Mouse (Mus musculus) left cerebral cortex, postnatal 14 days (tissue): ENCODE measurements around the gene Tm7sf2. TPM values are rescaled to one million over a fixed set of nuclear protein-coding genes. Genes with fewer than 3 reads are reported as not detected.

Experiments used
- DNase-seq, 2 experiments: peaks; one replicate each; pipeline ENCODE4 v3.0.0; 2021 to 2022; ENCODE audit warnings: low spot score in 2 of 2, mixed read lengths in 1 of 2
- intact Hi-C: fragments of 180-260 bp; cut with DNase I; formaldehyde crosslinking; loops from one replicate; pipeline ENCODE4 v1.15.1; 2025
- total RNA-seq, 2 experiments: library from RNA; stranded (reverse); gene quantifications; 2 replicates each; pipeline ENCODE4 v1.2.3; 2021

The Tm7sf2 gene
- total RNA-seq, 2 experiments from 2014 or later = 41.3 to 46.1 TPM

DNA sequence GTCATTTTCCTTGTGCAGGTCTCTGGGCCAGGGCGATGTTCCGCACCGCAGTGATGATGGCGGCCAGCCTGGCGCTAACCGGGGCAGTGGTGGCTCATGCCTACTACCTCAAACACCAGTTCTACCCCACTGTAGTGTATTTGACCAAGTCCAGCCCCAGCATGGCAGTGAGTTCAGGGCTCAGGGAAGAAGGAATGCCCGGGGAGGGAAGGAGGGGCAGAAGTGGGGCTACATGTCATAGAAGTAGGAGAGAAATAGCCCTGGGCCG is 20.3 kb downstream of the Tm7sf2 start:
- no peak for DNase-seq
- intact Hi-C loops = loop anchor here (1.0 kb wide), 1 partner anchor 9 kb away; the partner anchor contains the start of genes Fau and Mrpl49

DNA sequence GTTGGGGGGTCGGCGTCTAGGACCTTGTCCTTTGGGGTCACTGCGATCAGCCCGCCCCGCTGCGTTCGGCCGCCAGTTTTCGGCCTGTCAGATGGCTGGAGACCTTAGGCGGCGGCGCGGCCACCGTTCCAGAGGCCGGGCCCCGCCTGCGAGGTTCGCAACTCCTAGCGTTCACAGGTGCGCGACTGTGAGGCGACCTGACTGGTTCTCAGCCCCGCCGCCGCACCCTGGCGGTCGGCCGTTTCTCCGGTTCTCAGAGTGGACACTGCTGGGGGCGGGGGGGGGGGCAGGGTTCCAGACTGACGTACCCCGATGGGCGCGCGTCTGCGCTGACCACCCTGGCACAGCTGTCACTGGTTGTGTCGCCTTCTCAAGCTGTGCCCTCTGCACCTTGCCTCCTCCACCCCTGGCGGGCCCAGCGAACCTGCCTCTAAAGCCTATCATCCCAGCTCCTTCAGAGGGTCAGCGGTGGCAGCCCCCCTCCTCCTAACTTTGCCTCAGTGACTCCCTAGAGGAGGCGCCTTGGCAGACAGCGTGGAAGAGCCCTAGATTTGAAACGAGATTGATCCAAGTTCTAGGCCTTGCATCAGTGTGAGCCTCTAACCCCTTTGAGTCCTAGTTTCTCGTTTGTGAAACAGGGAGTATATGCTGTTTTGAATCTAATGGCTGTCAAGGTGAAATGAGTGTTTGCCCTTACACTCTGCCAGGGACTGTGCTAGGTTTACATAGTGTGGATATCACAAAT is 20.8 kb downstream of the Tm7sf2 start:
- intact Hi-C loops = loop anchor here (1.0 kb wide), 1 partner anchor 10 kb away; the partner anchor contains the start of genes Fau and Mrpl49
- peak in 1 of 2 experiments; percentile 17 for DNase-seq

DNA sequence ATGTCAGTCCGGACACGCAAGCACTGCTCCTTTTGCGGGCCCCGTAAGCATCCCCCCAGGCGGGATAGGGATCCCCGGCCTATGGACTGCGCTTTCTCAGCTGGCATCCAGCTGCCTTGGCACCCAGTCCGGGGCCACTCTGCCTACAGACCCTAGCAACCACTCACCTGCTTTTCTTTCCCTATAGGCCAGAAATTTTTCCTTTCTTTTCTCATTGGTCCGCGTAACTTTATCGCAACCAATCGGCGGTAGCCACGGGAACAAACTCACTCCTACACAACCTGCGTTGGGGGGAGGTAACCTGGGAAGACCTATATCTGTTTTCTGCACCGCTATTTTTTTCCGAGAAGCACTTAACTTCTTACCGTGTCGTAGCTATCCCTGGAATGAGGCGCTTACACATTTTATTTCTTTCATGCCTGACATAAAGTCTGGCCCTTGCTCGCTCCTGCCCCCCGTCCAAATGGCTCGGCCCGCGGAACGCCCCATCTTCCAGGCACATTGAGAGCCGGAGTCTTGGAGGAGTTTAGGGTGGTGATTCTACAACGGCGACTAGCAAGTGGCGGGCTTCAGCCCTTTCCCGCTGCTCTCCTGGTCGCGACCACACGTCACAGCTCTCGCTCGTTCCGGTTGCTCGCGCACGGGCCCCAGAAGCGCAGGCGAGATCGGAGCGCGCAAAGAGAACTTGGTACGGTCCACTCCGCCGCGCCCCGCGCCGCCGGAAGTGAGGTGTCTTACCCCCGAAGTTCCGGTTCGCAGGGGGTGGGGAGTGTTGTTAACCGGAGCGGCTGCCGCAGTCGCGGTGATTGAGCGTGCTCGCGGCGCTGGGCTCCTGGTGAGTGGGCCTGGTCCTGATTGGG is 21.6 kb downstream of the Tm7sf2 start, which contains the start of gene Syvn1:
Syvn1 (plus strand) TSS at position 283 of the 860 bp plus-strand sequence.
- intact Hi-C loops = loop anchor here (1.0 kb wide), 1 partner anchor 11 kb away; the partner anchor contains the start of genes Fau and Mrpl49

DNA sequence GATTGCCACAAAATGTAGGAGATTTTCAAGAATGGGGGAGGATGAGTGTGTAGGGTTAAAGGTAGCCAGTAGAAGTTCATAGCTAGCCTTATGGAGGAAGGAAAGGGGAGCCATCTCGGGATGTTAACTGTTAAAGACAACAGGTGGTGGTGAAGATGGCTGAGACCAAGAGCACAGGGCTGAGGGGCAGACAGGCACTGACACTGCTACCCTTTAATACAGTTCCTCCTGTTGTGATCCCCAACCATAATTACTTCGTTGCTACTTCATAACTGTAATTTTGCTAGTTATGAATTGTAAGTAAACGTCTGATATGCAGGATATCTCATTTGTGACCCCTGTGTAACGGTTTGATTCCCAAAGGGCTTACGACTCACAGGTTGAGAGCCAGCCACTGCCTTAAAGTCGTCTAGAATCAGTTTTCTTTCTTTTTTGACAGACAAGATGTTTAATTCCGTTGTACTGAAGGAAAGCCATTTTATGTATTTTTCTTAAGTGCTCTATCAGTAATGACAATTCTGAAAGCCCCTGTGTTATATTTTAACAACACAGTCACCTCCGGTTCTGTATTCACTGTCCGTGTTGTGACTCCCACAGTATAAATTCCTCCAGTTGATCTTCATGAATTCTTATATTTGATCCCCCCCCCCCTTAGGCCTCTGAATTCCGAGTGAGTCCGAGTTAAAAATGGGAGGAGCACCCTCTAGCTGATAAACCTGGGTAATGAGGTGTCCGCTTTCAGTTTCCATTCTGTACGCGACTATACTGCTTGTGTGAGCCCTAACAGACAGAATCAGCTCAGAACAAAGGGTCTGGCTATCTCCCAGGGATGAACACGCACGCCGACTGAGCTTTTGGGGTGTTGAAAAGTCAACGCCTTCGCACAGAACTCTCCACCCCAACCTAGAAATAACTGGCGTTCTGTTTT is 22.5 kb downstream of the Tm7sf2 start:
- no peak for DNase-seq
- intact Hi-C loops = loop anchor here (2.0 kb wide), 1 partner anchor 81 kb away; the partner anchor contains the start of gene Pola2

More for the DNA sequence above, 21.6 kb downstream of the Tm7sf2 start, which contains the start of gene Syvn1:
- peak; percentile 91 to 96 for DNase-seq

DNA sequence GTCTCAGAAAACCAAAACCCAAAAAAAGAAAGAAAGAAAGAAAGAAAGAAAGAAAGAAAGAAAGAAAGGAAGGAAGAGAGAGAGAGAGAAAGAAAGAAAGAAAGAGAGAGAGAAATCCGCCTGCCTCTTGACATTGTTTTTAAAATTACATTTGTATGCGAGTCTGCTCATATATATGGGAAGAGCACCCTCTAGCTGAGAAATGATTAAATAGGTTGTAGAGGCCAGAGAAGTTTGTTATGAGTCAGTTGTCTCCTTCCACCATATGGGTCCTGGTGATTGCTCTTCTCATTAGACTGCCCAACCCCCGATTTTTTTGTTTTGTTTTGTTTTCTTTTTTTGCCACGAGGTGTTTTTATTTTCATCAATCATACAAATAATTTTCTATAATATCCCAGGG is 24.1 kb downstream of the Tm7sf2 start:
- intact Hi-C loops = loop anchor here (2.0 kb wide), 1 partner anchor 79 kb away; the partner anchor contains the start of gene Pola2
- peak in 1 of 2 experiments; percentile 19 for DNase-seq

DNA sequence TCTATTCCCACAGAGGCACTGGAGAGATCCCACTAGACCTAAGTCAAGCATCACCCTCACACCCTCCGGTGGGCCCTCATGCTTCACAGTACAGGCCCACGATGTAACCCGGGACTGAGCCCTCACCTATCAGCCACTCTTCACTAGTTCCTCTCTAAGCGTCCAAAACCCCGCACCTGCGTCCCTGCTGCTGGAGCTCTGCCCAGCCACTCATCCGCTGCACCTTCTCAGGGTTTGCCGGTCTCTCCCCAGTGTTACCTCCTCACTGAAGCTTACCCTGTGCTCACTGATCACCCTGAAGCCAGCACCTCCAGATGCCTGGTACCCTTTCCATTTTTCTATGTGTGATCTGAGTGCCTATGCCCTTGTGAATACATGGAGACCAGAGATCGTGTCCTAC is 25.9 kb downstream of the Tm7sf2 start:
- DNase-seq = no peak
- intact Hi-C loops = no loop called here

DNA sequence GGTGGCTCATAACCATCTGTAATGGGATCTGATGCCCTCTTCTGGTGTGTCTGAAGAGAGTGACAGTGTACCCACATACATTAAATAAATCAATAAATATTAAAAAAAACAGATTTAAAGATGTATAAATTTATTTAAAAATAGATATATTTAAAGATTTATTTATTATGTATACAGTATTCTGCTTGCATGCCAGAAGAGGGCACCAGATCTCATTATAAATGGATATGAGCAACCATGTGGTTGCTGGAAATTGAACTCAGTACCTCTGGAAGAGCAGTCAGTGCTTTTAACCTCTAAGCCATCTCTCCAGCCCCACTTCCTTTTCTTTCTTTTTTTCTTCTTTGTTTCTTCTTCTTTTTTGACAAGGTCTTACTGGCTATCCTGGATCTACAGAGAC is 28.2 kb downstream of the Tm7sf2 start:
- intact Hi-C loops = no loop called here

DNA sequence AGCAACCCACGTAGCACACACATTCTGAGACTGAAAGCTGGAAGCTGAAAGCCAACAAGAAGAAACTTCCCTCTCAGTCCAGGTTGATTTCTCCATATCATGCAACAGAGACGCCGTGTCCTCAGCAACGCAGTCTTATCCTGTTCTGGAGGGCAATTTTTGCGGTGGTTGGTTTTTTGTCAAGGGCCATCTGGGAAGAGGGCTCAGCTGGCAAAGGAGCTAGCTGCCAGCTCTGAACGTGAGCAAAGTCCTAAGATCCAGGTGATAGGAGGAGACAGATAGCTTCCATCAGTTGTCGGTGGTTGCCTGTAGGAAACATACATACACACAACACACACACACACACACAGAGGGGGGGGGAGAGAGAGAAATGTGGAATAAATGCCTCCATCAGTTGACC is 29.8 kb downstream of the Tm7sf2 start:
- intact Hi-C loops = no loop called here
- no peak for DNase-seq

More for the DNA sequence above, 28.2 kb downstream of the Tm7sf2 start:
- DNase-seq = no peak

DNA sequence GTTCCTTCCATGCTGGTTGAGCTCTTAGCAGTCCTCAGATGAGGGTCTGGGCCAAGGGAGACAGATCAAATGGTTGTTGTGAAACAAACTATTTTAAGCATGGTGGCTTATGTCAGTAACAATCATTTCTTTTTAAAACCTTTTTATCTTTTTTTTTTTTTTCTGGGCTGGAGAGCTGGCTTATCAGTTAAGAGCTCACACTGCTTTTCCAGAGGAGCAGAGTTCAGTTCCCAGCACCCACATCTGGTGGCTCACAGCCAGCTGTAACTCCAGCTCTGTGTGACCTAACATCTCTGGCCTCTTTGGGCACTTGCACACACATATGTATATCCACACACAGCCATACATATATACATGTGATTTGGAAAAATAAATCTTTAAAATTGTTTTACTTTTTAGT is 30.5 kb downstream of the Tm7sf2 start:
- no peak for DNase-seq
- intact Hi-C loops = no loop called here

DNA sequence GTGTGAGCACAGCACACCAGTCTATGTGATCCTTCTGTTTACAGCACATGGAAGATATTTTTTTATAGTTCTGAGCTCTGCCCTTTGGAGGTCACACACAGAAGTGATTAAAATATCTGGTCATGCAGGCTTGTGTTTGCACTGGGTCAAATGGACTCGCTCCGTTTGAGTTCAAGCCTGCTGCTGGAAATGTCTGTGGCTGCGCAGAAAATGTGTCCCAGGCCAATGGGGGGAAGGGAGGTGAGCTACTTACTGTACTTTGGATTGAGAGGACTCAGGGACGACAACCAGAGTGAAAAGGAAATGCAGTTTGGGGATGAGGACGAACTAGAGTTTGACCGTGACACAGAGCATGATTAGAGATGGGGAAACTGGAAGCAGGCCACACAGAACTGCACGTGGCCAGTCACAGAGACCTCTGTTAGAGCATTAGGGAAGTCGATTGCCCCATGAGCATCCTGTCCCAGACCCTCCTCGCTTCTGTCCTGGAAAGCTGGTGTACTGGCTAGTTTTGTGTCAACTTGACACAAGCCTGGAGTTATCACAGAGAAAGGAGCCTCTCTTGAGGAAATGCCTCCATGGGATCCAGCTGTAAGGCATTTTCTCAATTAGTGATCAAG is 32.1 kb downstream of the Tm7sf2 start:
- intact Hi-C loops = no loop called here
- DNase-seq = no peak

DNA sequence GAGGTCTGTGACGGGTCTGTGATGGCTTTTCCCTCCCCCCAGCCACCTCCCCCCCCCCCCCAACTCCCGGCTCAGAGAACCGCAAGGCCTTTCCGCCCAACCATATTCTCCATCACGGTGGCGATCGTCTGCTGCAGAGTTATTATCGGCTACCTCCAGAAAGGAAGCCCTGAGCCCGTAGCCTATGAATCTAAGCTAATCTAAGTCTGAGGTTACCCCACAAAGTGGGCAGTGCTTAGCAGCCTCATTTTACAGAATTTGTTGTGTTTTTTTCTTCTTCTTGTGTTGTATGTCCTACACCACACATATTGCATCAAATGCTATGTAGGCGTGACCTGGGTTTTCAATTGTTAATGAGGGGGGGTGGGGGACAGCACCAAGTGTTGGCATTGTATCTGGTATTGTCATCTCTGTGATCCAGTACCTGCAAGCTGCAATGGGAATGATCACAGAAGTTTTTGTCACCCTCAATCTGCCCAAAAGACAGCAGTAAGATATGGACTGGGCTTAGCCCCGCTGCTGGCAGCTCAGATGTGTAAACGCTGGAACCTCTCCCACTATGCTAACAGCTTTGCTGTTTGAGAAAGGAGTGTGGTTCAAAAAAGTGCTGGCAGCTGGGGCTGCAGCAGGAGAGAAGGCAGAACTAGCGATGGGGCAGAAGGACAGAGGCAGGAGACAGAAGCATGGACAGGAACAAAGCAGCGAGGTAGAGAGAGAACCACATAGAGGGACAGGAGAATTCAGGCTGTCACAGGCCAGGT is 37.5 kb downstream of the Tm7sf2 start:
- intact Hi-C loops = no loop called here
- no peak for DNase-seq

DNA sequence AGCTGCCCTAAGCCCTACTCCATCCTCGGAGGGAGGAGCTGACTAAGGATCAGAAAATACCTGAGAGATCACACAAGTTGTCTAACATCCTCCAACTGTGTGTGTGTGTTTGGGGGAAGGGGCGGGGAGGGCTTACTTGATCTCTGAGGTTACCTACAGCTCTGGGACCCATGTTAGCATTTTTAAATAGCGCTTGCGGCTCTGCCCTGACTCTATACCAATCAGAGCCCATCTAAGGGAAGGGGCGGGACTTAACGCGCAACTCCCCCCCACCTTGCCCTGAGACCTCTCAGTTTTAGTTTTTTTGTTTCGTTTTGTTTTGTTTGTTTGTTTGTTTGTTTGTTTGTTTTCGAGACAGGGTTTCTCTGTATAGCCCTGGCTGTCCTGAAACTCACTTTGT is 38.7 kb downstream of the Tm7sf2 start:
- intact Hi-C loops = no loop called here
- DNase-seq = no peak

DNA sequence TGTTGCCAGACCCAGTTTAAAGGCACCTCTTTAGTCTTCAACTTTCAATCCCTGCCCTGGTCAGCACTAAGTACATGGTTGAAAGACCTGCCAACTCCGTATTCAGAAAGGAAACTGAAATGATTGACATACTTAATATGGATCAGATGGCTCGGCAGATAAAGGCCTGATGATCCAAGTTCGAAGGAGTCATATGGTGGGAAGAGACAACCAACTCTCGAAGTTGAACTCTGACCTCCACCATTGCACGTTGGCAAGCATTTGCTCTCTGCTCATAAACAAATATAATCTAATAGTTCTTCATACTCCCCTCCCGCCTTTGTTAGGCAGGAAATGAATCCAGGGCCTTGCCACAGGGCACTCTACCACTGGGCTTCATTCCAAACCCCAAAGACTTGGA is 39.2 kb downstream of the Tm7sf2 start:
- intact Hi-C loops = no loop called here
- DNase-seq = no peak

DNA sequence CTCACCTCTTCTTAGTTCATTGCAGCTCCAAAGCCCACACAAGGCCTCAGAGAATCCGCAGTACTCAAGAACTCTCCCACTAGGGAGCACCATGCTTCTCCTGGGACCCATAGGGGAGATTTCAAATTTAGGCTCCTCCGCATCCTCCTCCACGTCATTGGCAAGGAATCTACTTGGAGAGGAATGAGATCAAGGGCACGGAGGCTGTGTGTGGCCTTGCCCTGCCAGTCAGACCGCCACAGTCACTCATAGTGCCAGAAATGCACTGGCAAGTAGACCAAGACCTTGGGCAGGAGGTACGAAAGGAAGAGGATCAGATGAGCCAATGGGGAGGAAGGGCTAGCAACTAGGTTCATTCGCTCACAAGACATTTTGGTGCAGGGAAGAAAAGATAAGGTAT is 44.2 kb downstream of the Tm7sf2 start:
- DNase-seq = no peak
- intact Hi-C loops = no loop called here

DNA sequence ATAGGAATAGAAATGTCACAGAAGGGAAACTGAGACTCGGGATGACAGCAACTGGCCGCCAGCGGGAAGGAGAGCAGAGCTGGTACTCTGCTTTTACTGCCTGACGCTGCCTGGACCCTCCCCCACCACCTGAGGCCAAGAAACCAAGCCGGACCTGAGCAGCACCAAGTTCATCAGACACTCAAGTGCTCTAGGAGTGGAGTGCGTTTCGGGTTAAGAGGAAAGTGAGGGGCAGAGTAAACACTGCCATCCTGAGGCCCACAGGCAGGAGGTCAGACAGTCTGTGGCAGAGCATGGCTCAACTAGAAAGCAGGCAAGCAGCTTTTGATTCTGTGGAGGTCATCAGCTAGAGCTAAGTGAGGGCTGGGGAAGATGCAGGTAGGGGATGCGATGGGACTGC is 45.1 kb downstream of the Tm7sf2 start:
- intact Hi-C loops = no loop called here
- DNase-seq = no peak

DNA sequence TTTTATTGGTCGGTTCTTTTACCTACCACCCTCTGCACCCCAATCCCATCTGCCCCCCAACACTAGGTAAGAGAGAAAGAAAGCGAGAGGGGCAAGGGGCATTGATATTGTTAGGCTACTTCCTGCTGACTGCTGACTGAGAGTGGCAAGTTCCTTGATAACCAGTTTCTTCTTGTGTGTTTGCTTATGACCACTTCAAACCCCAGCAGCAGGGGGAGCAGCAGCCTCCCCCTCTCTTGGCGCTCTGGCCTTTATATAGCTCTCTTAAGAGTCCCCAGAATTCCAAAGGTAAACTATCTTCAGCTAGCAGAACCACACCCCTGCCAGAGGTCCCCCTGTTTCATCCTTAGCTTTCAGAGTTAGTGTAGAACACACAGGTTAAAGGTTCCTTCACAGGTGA is 47.9 kb downstream of the Tm7sf2 start:
- intact Hi-C loops = no loop called here
- no peak for DNase-seq

DNA sequence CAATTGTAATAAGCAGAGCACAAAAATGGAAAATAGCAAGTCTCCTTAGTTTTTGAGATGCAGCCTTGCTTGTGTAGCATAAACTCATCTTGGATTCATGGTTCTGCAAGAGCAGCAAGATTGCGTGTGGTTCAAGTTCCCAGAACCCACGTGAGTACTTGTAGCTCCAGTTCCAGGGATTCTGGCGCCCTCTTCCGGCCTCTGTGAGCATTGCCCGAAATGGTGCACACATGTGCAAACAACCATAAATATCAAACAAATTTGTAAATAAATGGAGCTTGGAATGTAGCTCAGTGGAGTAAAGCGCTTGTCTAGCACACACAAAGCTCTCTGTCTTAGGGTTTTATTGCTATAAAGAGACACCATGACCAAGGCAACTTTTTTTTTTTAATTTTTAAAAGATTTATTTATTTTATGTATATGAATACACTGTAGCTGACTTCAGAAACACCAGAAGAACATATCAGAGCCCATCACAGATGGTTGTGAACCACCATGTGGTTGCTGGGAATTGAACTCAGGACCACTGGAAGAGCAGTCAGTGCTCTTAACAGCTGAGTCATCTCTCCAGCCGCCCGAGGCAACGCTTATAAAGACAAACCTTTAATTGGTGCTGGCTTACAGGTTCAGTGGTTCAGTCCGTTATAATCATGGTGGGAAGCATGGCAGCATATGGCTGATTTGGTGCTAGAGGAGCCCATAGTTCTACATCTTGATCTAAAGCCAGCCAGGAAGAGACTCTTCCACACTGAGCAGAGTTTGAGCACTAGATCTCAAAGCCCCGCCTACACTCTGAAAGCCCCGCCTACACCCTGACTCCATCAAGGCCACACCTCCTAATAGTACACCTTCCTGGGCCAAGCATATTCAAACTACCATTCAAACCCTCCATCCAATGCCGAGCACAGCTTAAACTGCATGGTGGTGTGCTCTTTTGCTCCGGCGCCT is 49.8 kb downstream of the Tm7sf2 start:
- DNase-seq = peak; percentile 88 to 91
- intact Hi-C loops = loop anchor here (2.0 to 5.0 kb wide), 2 partner anchors 54 to 96 kb away; partner anchors contain the start of genes Cdc42ep2 and Pola2
